Mouse (Mus musculus): ENCODE measurements around the gene Tubgcp2. TPM values are rescaled to one million over a fixed set of nuclear protein-coding genes. Genes with fewer than 3 reads are reported as not detected.

The Tubgcp2 gene
- polyA plus RNA-seq (2012) = 8.3 and 8.4 TPM in 2 replicates

DNA sequence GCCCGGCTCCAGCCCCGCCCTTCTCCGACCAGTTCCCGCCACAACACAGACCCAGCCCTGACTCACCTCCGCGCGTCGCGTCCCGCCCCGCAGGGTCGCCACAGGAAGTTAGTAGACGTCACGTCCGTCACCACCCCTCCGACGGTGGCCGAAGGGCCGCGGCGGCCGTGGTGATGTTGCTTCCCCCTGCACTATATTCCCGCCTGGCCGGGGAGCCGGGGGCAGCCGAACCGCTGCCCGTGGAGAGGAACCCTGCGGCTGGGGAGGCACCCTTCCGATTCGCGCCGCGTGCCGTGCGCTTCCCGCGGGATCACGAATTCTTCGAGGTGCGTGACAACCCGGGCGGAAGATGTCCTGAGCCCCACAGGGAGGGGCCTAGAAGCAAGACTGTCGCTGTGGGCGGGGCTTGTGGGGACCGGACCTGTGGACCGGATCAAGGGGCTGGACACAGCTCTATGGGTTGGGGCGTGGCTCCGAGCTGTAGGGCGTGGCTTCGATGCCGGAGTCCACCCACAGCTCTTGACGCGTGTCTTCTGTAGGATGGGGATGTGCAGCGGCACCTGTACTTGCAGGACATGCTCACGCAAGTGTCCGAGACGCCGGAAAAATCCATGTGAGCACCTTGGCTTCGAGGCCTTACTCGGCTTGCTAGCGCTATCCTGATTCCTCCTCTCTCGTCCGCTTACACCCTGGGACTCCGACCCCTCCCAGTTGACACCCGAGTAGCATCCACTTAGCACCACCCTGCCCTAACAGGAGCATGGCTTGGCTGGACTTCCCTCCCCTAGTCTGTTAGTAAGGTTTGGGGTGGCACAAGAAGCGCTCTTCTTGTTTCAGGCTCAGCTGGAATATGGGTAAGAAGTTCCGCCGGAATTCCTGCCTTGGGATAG lies at the start of gene Tubgcp2, which contains the start of gene Zfp511:
TSS of gene Tubgcp2 (minus strand) at position 389 of the 890 bp plus-strand sequence.
TSS of gene Zfp511 (plus strand) at position 111 of the 890 bp plus-strand sequence.

DNA sequence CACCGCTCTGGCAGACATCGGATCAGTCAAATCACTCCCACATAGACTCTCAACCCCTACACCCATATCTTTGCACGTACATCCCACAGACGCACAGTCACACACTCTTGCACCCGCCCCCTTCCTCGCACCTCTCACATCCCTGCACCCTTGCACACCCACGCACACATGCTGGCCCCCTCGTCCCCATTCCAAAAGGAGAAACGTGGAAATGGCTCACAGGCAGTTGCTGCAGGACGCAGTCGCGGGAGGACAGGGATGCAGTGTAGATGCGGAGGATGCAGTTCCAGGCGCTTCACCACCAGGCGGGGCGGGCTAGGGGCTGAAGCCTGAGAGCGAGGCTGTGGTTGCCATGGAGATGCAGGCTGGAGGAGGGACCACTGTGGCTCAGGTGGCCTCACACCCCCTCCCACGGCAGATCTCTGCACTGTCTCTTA lies 45.8 kb upstream of the Tubgcp2 start, which contains the start of gene Caly:
TSS of gene Caly (minus strand) at position 307 of the 437 bp plus-strand sequence.

GRCm38 (mm10) chr7:140048361-140049114 lies 12.1 kb upstream of the Tubgcp2 start, which contains the start of gene Msx3:
TSS of gene Msx3 (minus strand) at chr7:140049089.

DNA sequence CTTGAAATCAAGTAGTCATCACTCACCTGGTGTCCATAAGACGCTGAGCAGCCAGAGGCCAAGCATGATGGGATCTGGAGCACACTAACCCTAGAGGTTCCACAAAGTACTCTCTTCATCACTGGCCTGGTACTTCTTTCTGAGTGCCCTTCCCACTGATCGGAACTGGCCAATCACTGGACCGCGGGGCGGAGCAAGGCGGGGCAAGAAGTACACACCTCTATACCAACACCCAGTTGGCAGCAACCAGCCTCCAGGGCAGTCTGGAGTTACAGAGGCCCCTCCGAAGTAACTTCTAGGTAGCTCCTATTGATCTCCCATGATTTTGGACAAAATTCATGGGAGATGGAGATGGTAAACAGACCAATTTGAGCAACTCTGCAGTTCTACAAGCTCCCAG lies 44.1 kb downstream of the Tubgcp2 start, which contains the start of gene Adam8:
TSS of gene Adam8 (minus strand) at position 157 of the 400 bp plus-strand sequence.

DNA sequence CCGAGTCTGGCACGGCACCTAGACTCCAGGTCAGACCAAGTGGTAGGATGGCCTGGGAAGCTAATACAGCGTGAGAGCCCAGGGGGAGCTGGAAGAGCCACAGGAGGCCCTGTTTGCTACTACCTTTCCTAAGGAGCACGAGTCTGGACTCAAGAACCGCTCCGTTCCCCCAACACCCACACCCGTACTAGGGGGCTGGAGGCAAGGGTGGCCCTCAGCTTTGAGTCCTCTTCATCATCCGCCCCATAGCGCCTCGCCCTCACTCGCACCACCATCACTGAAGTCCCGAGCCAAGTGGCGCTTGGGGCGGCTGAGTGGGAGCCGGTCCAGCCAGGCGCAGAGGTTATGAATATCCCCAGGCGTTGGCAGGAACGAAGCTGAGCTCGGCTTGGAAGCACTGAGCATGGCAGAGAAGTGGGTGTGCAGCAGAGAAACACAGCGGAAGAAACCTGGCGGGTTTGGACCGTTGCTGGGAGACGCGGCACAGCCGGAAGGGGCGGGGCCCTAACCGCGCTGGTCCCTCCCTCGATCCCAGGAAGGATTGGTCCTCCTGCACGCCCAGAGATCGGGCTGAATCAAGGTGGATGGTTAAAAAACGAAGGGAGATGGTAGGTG lies 58.1 kb downstream of the Tubgcp2 start, which contains the start of gene 6430531B16Rik:
TSS of gene 6430531B16Rik (minus strand) at position 478 of the 615 bp plus-strand sequence.

Other genes starting within 250 kb of the Tubgcp2 start
- gene Adgra1, start 202.5 kb downstream of the Tubgcp2 start, polyA plus RNA-seq (2012) = not detected in 2 replicates
- gene Kndc1, start 142.0 kb downstream of the Tubgcp2 start, polyA plus RNA-seq (2012) = not detected in 2 replicates
- 1.00 and 1.1 TPM in 2 replicates for gene Utf1, start 92.9 kb downstream of the Tubgcp2 start, polyA plus RNA-seq (2012)
- 0.28 and 0.29 TPM in 2 replicates for gene 6430531B16Rik, start 57.9 kb downstream of the Tubgcp2 start, polyA plus RNA-seq (2012)
- gene Adam8, start 44.1 kb downstream of the Tubgcp2 start, polyA plus RNA-seq (2012) = 3.1 and 7.5 TPM in 2 replicates
- 19.1 and 20.0 TPM in 2 replicates for gene Zfp511, start 278 bp downstream of the Tubgcp2 start, polyA plus RNA-seq (2012)
- gene Msx3, start 12.4 kb upstream of the Tubgcp2 start, polyA plus RNA-seq (2012) = not detected in 2 replicates
- gene Caly, start 45.9 kb upstream of the Tubgcp2 start, polyA plus RNA-seq (2012) = 0.05 and 0.50 TPM in 2 replicates
- not detected in 2 replicates for gene Prap1, start 56.7 kb upstream of the Tubgcp2 start, polyA plus RNA-seq (2012)
- gene Fuom, start 65.8 kb upstream of the Tubgcp2 start, polyA plus RNA-seq (2012) = 14.6 and 16.2 TPM in 2 replicates
- gene Paox, start 79.1 kb upstream of the Tubgcp2 start, polyA plus RNA-seq (2012) = 6.8 and 8.3 TPM in 2 replicates
- 7.4 and 8.2 TPM in 2 replicates for gene Echs1, start 79.8 kb upstream of the Tubgcp2 start, polyA plus RNA-seq (2012)
- 4.8 and 6.7 TPM in 2 replicates for gene Mtg1, start 100.9 kb upstream of the Tubgcp2 start, polyA plus RNA-seq (2012)
- not detected in 2 replicates for gene Sprn, start 118.2 kb upstream of the Tubgcp2 start, polyA plus RNA-seq (2012)
- not detected in 2 replicates for gene Olfr522, start 128.1 kb upstream of the Tubgcp2 start, polyA plus RNA-seq (2012)
- gene Olfr523, start 136.5 kb upstream of the Tubgcp2 start, polyA plus RNA-seq (2012) = not detected in 2 replicates
- 0.02 TPM in 1 of 2 replicates, not detected in the other for gene Olfr524, start 169.3 kb upstream of the Tubgcp2 start, polyA plus RNA-seq (2012)
- 0.18 TPM in 1 of 2 replicates, not detected in the other for gene Cd163l1, start 181.6 kb upstream of the Tubgcp2 start, polyA plus RNA-seq (2012)
- not detected in 2 replicates for gene 5830411N06Rik, start 210.6 kb upstream of the Tubgcp2 start, polyA plus RNA-seq (2012)

All from megakaryocyte-erythroid progenitor cell, adult 5 weeks (primary cell).